Mouse (Mus musculus): ENCODE results near the gene Fam111a.
"Not testable (repeated sequence)": the region's sequence is repeated elsewhere in the genome, so short reads cannot be mapped to it uniquely, and the experiment has no call there.

Gene Fam111a

DNA sequence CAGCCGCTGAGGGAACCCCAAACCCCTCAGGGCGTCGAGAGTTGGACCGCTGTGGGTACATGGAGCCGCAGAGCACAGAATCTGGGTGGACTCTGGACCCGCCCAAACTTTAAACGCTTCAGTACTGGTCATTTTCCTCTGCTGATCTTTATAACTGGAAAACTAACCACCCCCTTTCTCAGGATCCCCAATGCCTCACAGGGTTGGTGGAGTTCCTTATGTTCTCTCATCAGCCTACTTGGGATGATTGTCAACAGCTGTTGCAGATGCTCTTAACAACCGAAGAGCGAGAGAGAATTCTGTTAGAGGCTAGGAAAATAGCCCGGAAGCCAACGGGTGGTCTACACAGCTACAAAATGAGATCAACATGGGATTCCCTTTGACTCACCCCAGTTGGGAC is at the start of gene Fam111a:
Gene Fam111a (plus strand): TSS at position 301 of the 400 bp plus-strand sequence.
- DNase-seq (ENCODE audit: low spot score in 2 of 2), result not testable (repeated sequence)

DNA sequence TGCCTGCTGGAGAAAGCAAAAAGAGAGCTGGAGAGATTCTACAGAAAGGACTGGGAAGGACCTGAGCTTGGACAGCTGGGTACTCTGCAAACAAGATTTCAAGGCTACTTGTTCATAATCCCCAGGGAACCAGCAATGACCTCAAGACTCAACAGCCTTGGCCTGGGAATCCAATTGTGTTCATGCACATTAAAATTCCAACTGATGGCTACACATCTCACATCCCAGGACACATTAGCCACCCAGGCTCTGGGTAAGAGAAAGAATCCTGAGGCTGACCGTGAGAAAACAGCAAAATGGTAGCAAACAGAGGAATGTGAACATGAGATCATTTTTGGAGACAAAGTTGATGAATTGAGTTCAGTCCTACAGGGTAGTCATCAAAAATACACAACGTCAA is 49.3 kb upstream of the Fam111a start:
- DNase-seq (ENCODE audit: low spot score in 2 of 2), result no peak

DNA sequence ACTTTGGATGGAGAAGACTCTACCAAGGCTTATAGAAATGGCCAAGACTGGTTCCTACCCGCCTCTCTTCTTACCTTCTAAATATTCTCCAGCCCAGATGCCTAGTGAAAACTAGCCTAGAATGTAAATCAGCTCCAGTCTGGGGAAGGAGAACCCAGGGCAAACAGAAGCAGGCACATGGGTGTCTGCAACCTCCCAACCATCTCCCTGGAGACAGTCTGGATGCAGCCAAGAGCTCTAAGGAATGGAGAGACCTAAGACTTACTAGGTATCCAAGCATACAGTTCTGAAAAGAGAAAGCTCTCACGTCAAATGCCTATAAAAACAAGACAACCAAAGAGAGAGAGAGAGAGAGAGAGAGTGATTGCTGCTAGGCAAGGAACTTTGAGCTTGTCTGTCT is 47.6 kb upstream of the Fam111a start:
- no peak for DNase-seq (ENCODE audit: low spot score in 2 of 2)

DNA sequence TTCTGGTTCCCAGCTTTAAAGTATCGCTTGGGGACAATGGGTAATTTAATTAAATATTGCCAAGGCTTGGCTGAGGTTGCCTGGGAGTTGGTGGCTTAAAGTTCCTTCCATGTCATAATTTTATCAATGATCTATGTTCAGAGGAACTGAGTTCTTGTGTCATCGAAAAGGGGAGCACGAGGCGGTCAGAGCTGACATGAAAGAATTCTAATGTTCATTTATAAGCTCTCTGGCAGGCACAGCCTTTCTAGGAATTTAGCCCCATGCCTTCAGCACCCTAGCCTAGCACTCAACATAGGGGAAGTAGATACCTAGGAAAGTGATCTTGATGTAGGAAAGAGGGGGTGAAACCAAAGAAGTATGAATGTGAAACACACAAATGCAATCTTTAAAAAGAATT is 47.2 kb upstream of the Fam111a start:
- DNase-seq (ENCODE audit: low spot score in 2 of 2), result no peak

DNA sequence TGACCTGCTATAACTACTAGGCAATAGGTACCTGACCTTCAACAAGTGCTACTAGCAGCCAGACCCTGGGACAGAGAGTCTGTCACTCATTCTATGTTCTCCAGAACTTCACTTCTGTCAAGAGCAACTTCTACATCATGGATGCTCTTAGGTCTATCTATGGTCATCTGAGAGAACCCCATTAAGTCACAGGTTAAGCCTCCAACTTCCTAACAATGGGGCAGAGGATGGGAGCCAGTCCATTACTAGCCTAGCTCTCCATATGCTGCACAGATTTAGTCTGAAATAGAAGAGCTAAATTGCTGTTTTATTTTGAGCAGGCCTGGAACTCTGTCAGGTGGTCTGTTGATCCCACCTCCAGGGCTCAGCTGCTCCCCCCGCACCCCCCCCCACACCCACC is 46.6 kb upstream of the Fam111a start:
- no peak for DNase-seq (ENCODE audit: low spot score in 2 of 2)

DNA sequence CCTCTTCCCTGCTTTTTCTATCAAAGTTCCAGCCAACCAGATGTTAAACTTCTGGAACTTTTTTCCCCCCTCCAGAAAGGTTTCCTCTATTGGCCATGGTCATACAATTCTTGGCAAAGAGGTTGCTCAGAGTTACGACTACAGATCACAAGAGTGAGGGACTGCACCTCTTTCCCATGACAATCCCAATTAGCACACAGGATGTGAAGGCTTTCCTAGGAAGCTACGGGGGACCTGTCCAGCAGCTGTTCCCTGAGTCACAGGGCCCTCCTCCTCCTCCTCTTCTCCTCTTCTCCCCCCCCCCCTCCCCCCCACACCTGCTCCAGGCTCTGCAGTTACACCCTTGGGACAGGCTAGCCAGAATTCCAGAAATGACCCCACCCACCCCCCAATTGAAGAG is 46.1 kb upstream of the Fam111a start:
- no peak for DNase-seq (ENCODE audit: low spot score in 2 of 2)

DNA sequence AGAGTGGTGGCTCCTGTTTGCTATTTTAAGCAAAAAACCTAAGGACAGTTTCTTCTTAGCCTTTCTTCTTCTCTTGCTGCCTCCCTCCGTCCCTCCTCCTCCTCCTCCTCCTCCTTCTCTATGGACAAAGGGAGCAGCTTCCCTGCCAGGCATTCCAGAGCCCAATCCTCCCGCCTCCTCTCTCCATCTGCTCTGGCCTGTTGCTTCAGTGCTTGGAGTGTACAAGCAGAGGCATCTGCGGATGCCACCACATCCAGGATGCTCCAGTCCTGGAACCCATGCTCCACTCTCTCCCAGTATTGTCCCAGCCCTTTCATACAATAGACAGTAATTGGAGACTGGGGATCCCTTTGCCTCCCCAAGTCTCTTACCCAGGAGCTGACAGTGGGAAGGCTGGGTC is 45.4 kb upstream of the Fam111a start:
- peak in 1 of 2 experiments; percentile 42 for DNase-seq (ENCODE audit: low spot score in 2 of 2)

DNA sequence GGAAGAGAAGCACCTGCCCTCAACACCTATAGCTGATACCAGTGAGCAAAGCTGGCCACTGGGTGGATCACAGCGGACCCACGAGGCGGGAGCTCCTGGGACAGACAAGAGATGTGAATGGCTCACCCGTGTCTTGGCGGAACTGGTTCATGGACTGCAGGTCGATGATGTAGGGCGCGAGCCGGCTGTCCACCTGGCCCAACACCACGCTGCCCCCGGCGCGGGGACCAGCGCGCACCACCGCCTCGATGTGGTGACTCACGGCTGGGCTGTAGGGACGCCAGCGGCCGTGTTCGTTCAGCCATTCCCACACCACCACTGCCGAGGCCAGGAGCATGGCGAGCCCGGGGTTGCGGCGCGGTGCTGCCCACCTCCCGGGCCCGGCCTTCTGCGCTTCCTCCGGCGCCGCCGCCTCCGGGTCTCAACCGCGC is 44.6 kb upstream of the Fam111a start:
- peak in 1 of 2 experiments; percentile 64 for DNase-seq (ENCODE audit: low spot score in 2 of 2)

DNA sequence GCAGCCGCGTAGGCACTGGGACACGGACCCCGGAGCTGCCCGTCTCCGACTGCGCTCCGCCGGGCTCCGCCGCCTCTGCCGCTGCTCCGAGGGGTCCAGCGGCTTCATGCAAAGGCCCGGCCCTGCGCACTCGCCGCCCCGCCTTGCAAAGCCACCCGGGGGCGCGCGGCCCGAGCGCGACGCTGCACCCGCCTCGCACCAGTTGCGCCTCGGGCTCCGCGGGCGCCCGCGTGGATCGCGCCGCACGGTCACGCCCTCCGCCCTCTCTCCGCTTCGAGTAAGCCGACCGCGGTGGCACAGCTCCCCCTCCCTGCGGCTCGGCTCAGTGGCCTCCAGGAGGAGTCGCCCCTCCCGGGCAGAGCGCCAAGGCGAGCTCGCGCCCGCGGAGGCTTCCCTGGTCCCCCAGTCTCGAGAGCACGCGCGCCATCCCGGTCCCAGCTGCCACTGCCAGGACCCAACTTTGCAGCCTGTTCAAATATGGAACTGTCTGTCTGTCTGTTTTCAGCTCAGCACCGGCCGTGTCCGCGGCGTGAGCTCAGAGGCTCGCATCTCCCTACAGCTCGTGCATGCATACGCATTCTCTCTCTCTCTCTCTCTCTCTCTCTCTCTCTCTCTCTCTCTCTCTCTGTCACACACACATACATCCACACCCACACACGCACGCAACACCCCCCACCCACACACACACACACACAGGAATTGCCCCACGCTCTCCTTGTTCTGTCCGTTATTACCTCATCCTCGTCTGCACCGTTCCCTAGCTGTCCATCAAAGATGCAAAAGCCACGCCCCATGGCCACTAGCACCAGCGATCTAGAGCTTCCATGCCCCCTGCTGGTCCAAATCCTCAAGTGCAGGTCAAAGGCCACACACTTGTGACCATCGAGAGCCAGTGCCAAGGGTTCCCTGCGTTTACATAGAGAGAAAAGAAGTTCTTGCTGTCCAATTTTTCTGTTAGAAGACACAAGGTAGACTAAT is 43.9 kb upstream of the Fam111a start, which contains the start of gene Dtx4:
Gene Dtx4 (minus strand): TSS at position 85 of the 978 bp plus-strand sequence.
- DNase-seq (ENCODE audit: low spot score in 2 of 2), result peak; percentile 93

DNA sequence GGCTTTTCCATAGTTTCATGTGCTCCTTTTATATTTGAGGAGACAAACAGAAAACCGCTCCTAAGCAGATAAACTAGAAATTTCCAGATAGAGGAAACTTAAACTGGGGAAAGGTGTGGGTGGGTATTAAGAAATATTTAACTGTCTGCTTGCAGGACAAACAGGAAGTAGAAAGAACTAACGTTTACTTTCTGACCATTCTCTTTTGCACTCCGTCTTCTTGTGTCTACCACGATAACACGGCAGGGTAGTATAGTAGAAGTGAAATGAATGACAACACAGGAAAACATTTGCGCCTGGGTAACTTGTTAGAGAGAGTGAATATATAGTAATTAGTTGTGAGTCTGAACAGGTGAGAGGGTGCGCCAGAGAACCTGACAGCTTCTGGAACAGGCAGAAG is 42.8 kb upstream of the Fam111a start:
- DNase-seq (ENCODE audit: low spot score in 2 of 2), result no peak

DNA sequence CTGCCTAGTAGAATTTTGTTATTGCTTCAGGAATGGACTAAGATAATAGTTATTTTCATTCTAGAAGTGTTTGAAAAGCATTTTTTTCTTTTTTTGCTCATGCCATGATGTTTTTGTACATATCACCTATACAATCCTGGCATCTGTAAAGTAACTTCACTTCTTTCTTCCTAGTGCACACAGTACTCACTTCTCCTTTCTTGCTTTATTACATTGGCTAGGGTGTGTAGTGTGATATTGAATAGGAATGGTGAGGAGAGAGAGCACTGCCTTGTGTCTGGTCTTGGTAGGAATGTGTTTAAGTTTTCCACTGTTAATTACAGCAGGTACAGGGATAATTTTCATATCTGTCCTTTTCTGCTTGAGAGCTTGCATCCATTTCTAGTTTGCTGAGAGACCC is 30.9 kb upstream of the Fam111a start:
- no peak for DNase-seq (ENCODE audit: low spot score in 2 of 2)

DNA sequence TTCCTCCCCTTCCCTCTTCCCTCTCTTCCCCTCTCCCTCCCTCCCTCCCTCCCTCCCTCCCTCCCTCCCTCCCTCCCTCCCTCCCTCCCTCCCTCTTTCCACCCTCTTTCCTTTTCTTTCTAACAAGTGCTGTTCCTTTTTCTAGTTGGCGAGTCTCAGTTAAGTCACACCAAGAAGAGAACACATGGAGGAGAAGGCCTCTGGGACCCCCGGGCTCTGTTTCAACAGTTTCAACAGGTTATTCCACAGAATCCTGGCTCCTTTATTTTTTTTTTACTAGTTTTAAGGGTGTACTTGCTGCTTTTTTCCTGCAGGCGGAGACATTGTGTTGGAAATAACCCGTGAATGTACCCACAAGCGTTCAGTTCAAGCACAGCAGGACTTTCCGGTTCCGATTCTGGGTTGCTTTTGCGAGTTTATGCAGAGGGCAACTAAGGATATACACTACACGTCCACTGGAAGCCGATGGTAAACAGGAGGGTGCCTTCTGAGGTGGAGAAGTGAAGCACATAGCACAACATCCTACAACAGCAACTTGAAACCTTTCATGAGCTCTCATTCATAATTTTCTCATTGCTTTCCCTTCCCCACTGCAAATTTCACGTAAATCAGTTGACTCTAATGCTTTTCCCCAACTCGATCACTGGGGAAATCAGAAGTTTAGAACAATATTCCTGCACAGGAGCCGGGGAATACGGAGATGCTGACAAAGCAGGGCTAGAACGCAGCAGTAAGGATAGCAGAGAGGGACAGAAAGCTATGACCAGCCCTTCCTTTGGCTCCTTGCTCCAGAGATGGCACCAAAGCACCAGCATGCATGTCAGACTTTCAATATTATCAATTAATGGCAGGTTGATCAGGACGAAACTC is 27.6 kb upstream of the Fam111a start:
- DNase-seq (ENCODE audit: low spot score in 2 of 2), result peak; percentile 44 to 67

DNA sequence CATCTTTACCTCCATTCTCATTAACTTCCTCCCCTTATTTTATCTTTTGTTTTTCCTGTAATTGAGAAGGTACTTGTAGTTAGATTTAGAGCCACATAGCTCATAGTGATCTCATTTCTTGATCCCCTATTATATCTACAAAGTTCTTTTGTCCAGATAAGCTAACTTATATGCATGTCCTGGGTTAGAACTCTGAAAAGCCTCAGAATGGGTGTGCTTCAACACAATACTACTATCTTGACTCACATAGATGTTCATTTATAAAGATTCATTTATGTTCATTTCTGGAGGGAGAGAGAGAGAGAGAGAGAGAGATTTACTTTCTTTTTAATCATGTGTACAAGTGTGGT is 27.0 kb upstream of the Fam111a start:
- DNase-seq (ENCODE audit: low spot score in 2 of 2), result no peak

DNA sequence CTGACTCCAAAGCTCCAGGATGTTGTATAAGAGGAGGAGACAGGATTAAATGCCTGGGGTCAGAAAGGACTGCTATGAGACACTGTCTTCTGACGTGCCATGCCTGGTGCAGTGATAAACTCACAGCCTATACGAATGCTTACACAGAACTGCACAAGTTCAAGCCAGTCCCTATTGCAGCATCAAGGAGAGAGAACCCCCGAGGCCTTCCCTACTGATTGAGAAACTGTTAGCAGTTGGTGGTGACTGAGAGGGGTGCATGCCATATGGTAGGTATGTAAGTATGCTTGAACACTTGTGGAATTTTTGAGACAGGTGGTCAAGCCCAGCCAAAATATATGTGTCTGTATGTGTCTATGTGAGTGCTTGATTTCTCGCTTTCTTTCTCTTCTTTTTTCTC is 22.2 kb upstream of the Fam111a start:
- DNase-seq (ENCODE audit: low spot score in 2 of 2), result no peak

DNA sequence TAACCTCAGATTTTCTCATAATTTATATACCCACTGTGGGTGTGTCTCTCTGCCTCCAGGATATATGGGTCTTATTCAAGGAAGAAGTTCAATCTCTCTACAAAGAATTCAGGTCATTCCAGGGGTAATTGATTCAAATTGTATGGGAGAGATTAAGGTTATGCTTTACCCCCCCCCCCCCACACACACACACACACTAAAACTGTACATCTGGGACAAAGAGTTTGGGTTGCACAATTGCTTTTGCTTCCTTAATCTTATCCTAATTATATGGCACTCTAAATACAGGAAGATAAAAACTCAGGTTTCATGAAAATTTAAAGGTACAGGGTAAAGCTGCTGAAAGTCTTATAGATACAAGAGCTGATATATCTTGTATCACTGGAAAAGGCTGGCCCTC is 8.4 kb upstream of the Fam111a start:
- DNase-seq (ENCODE audit: low spot score in 2 of 2), result no peak

DNA sequence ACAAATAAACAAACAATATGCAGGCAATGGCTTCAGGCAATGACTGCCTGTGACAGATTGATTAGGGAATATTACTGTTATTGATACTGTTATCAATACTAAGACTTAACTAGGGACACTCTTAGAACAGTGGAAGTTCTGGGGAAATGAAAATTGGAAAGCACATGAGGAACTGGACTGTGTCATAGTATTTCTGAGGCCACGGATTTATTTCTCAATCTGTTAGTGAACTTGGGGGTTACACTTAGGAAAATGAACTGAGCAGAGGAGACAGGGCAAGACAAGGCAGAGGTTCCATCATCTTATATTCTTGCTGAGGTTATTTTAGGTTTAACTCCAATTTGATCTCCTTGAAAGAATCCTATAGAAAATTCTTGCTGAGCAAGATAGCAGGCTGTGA is 5.6 kb upstream of the Fam111a start:
- DNase-seq (ENCODE audit: low spot score in 2 of 2), result no peak

DNA sequence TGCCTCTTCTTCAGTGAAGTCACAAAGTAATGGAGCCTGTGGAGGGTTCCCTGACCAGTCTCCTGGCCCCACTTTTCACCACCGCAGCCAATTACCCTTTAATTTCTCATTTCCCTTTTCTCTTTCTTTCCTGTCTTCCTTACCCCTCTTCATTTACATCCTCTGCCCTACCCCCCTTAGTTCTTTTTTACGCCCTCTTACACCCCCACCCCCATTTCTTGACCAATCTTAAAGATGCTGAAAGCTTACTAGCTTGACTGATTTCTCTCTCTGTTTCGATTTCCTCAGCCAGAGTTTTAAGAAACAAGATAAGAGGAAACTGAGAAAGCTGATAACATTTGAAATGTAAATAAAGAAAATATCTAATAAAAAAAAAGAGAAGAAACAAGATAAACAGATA is 4.8 kb upstream of the Fam111a start:
- no peak for DNase-seq (ENCODE audit: low spot score in 2 of 2)

DNA sequence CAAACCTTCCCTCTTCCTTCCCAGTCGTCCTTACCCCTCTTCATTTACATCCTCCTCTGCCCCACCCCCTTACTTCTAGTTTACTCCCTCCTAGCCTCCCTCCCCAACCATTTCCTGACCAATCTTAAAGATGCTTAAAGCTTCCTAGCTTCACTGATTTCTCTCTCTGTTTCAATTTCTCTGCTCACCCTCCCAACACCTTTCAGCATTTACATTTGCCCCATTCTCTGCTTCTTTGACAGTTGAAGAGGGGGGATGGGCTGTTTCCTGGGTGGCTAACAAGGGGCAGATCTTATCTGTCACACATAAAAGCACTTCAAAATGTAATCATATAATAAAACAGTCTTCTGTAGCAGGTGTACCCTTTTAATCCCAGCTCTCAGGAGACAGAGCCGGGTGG is 3.9 kb upstream of the Fam111a start:
- no peak for DNase-seq (ENCODE audit: low spot score in 2 of 2)

DNA sequence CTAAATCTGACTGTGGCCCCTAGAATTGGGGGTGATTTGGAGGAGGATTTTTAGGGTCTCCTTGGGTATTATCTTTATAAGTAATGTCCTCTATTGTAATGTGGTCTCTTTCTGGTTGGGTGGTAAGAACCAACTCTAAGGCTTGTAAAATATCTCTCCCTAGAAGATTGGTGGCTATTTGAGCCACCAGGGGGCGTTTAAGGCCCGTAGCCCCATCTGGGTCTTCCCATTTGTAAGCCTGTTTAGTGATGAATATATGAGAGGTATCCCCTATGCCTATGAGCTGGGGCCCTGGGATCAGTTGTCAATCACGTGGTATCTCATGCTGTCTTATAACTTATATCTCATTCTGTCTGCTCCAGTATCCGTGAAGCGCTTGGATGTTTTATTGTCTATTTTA is 3.6 kb downstream of the Fam111a start:
- DNase-seq (ENCODE audit: low spot score in 2 of 2), result peak in 1 of 2 experiments; percentile 7

DNA sequence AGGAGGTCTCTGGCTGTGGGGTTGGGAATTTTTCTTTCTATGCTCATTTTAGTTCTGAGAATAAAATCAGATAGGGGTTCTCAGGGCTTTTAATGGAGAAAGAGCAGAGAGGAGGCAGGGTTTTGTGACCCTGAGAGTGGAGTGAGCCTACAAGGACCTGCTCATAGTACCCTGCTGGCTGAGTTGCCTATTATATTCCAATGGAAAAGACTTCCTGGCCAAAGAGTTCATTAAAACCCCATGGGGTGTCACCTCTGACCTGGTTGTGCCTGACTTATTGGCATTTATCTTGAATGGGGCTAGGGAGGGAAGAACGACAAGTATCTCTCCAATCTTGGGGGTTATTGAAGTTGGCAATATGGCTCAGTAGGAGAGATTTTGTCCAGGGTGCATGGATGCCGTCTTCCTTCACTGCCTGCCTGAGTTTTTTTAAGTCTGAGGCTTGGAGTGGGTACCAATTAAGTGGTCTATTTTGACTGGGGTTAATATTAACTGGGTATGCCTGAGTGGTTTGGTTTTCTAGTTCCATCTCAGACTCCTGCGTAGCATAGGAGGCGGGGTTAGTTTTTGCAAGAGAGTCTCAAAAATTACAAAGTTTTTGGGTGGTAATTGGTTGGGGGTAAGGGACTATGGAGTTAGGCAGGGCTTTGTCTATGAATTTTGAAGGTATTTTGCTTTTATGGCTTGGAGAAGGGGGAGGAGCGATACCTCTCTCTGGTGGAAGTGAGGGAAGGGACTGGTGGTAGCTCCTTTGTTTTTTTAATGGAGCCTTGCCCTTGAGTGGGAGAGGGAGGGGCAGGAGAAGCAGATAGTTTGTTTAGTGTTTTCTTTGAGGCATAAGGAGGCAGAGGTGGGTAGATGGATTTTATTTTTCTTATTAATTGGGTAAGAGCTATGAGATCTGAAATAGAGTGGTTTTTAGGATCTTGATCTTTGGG is 4.7 kb downstream of the Fam111a start:
- no peak for DNase-seq (ENCODE audit: low spot score in 2 of 2)

DNA sequence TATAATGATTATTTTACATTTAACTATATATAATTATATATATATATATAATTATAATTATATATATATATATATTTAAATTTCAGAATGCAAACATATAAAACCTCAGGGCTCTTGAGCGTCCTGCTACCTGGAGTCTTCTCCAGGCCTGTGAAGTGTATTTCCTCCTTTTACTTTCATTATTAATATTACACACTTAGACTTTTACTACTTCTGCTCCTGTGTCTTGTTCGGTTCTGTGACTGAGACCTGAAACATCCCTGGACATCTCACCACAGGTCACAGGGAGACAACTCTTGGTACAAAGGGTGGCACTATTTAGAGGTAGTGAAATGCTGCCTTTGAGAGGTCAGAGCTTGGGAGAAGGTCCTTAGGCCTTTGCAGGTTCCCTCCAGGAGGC is 10.8 kb downstream of the Fam111a start:
- no peak for DNase-seq (ENCODE audit: low spot score in 2 of 2)
